8 mouse cellular contexts compared by ENCODE assay signal in the genomic region with DNA sequence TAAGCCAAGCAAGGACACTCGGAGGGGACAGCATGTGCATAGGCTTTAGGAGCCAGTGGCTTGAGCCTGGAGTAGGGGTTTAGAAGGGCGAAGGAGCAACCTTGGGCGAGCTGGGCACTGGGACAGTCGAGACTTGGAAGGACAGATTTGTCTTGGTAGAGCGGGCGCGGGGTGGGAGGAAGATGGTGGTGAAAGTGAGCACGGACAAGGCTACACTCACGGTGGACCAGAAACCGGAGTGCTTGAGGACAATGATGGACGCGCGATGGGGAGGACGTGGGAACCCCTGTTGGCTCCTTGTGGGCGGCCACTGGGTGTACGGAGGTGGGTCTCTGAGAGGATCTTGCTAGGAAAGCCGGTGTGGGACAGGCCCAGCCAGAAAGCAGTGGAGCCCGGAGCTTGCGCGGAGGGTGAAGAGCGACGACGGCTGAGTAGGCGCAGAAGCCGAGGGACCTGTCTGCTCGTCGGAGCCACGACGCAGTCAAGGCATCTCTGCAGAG. TPM values are rescaled to one million over a fixed set of nuclear protein-coding genes. Genes with fewer than 3 reads are reported as not detected.
DNase-seq lines count a peak whose midpoint lies in the region; ATAC-seq lines count a peak whose summit lies in the region.

No protein-coding gene starts in this region.

- peak overlapping the region; percentile 71 for H3K9ac ChIP-seq in lung, embryonic 15.5 days
- H3K9ac ChIP-seq in hindbrain, embryonic 13.5 days, result peak overlapping the region; percentile 72
- no peak overlapping the region; the same call in 1 of the 2 replicates for H3K9ac ChIP-seq in midbrain, embryonic 14.5 days (replicated peaks; ENCODE audit: low read length)

- peak overlapping the region; percentile 60 for H3K4me3 ChIP-seq in lung, embryonic 15.5 days
- peak overlapping the region; percentile 77 for H3K4me3 ChIP-seq in embryonic facial prominence, embryonic 10.5 days
- peak overlapping the region; percentile 50 for H3K4me3 ChIP-seq in hindbrain, embryonic 13.5 days
- peak overlapping the region; percentile 42 for H3K4me3 ChIP-seq in midbrain, embryonic 14.5 days (replicated peaks; ENCODE audit: low read depth, low read length)

- H3K27ac ChIP-seq in lung, embryonic 15.5 days, result peak overlapping the region; percentile 94
- peak overlapping the region; percentile 96 for H3K27ac ChIP-seq in embryonic facial prominence, embryonic 10.5 days (replicated peaks)
- H3K27ac ChIP-seq in hindbrain, embryonic 13.5 days, result 0 out of 2 replicates have a peak overlapping the region, but pooled peaks have one; percentile 48
- H3K27ac ChIP-seq in midbrain, embryonic 14.5 days (replicated peaks; ENCODE audit: low read depth, low read length), result no peak overlapping the region

- H3K4me1 ChIP-seq in lung, embryonic 15.5 days, result peaks cover 59% of the 10 kb centered on the region
- peaks cover 63% of the 10 kb centered on the region for H3K4me1 ChIP-seq in embryonic facial prominence, embryonic 10.5 days
- peaks cover 36% of the 10 kb centered on the region for H3K4me1 ChIP-seq in hindbrain, embryonic 13.5 days (replicated peaks)
- H3K4me1 ChIP-seq in midbrain, embryonic 14.5 days (ENCODE audit: control insufficient read depth, insufficient read depth, low read length), result peaks cover 21% of the 10 kb centered on the region

- whole genome bisulfite sequencing in lung, embryonic 15.5 days, result 2% methylated on average over 29 of the region's 29 CpGs
- 2% methylated on average over 29 of the region's 29 CpGs for WGBS in embryonic facial prominence, embryonic 10.5 days
- 3% methylated on average over 29 of the region's 29 CpGs for WGBS in hindbrain, embryonic 13.5 days
- 3% methylated on average over 29 of the region's 29 CpGs for WGBS in midbrain, embryonic 14.5 days

- H3K4me2 ChIP-seq in lung, embryonic 15.5 days, result peak overlapping the region; percentile 76
- peak overlapping the region; percentile 77 for H3K4me2 ChIP-seq in hindbrain, embryonic 13.5 days
- peak overlapping the region; percentile 79 for H3K4me2 ChIP-seq in midbrain, embryonic 14.5 days (ENCODE audit: low read length)

- H3K27me3 ChIP-seq in lung, embryonic 15.5 days, result peaks cover 37% of the 10 kb centered on the region
- peaks cover 89% of the 10 kb centered on the region for H3K27me3 ChIP-seq in embryonic facial prominence, embryonic 10.5 days (replicated peaks; ENCODE audit: low read depth, poor library complexity, severe bottlenecking)
- peaks cover 94% of the 10 kb centered on the region for H3K27me3 ChIP-seq in hindbrain, embryonic 13.5 days
- H3K27me3 ChIP-seq in midbrain, embryonic 14.5 days (ENCODE audit: control insufficient read depth, insufficient read depth, low read length), result peaks cover 75% of the 10 kb centered on the region

- 0 out of 2 replicates have a peak, but pooled peaks cover 3% of the 10 kb centered on the region for H3K36me3 ChIP-seq in lung, embryonic 15.5 days
- peaks cover 16% of the 10 kb centered on the region for H3K36me3 ChIP-seq in embryonic facial prominence, embryonic 10.5 days (replicated peaks)
- H3K36me3 ChIP-seq in hindbrain, embryonic 13.5 days, result peaks cover 14% of the 10 kb centered on the region
- peaks cover 9% of the 10 kb centered on the region for H3K36me3 ChIP-seq in midbrain, embryonic 14.5 days (ENCODE audit: control insufficient read depth, insufficient read depth, low read length)

- no peak for DNase-seq in lung, postnatal 14 days
- peak; percentile 69 for DNase-seq in embryonic facial prominence, embryonic 10.5 days (ENCODE audit: low spot score)
- peak; percentile 50 for DNase-seq in midbrain, embryonic 14.5 days
- no peak for DNase-seq in layer of hippocampus, adult 11-12 months (ENCODE audit: low spot score)
- DNase-seq in frontal cortex, adult 2 months (ENCODE audit: extremely low spot score in 1 of 2, low spot score in 1 of 2), result no peak

- no peaks in the 10 kb centered on the region for H3K9me3 ChIP-seq in lung, embryonic 15.5 days
- no peaks in the 10 kb centered on the region for H3K9me3 ChIP-seq in embryonic facial prominence, embryonic 10.5 days
- H3K9me3 ChIP-seq in hindbrain, embryonic 13.5 days, result no peaks in the 10 kb centered on the region
- H3K9me3 ChIP-seq in midbrain, embryonic 14.5 days (ENCODE audit: control insufficient read depth, low read length), result no peaks in the 10 kb centered on the region

- ATAC-seq in lung, embryonic 15.5 days (ENCODE audit: borderline replicate concordance, extremely low read depth, low FRiP score, low TSS enrichment), result peak; percentile 20
- ATAC-seq in hindbrain, embryonic 13.5 days (ENCODE audit: low FRiP score), result peak; percentile 15; the same call in 1 of the 2 replicates
- ATAC-seq in midbrain, embryonic 14.5 days (ENCODE audit: low FRiP score, low TSS enrichment), result no peak
- no peak for ATAC-seq in megakaryocyte-erythroid progenitor cell, adult 5-6 weeks (replicated peaks; ENCODE audit: low FRiP score, low TSS enrichment, poor library complexity, severe bottlenecking)

RNA-seq across cellular contexts. Expression of gene Scarf2, which starts 0.8 kb away (rescaled TPM):
- polyA plus RNA-seq in lung, embryonic 15.5 days (2015; fragmentation: Nextera tagmentation; extraction: Ambion mirVana), result 20.5 and 23.9 TPM in 2 replicates
- polyA plus RNA-seq in embryonic facial prominence, embryonic 10.5 days (2016; fragmentation: Nextera tagmentation; extraction: Ambion mirVana), result 9.3 and 10.5 TPM in 2 replicates
- polyA plus RNA-seq in hindbrain, embryonic 13.5 days (2015; fragmentation: Nextera tagmentation; extraction: Ambion mirVana), result 1.6 and 2.0 TPM in 2 replicates
- 0.55 and 1.0 TPM in 2 replicates for polyA plus RNA-seq in midbrain, embryonic 14.5 days (2014; fragmentation: Nextera tagmentation; extraction: Ambion mirVana)
- 4.7 and 4.8 TPM in 2 replicates for polyA plus RNA-seq in frontal cortex, adult 2 months (2012; rRNA removed)
- total RNA-seq in megakaryocyte-erythroid progenitor cell, adult 5-6 weeks (2014; fragmentation: Nextera tagmentation), result not detected in 2 replicates
- not detected in 2 replicates for total RNA-seq in megakaryocyte-erythroid progenitor cell, adult 5-6 weeks (2017)

RNA-seq across cellular contexts. Expression of gene B830017H08Rik, which starts 35.1 kb away (rescaled TPM):
- 0.09 TPM in 1 of 2 replicates, not detected in the other for polyA plus RNA-seq in lung, embryonic 15.5 days (2015; fragmentation: Nextera tagmentation; extraction: Ambion mirVana)
- polyA plus RNA-seq in embryonic facial prominence, embryonic 10.5 days (2016; fragmentation: Nextera tagmentation; extraction: Ambion mirVana), result not detected in 2 replicates
- polyA plus RNA-seq in hindbrain, embryonic 13.5 days (2015; fragmentation: Nextera tagmentation; extraction: Ambion mirVana), result 2.1 and 2.2 TPM in 2 replicates
- 2.4 and 5.3 TPM in 2 replicates for polyA plus RNA-seq in midbrain, embryonic 14.5 days (2014; fragmentation: Nextera tagmentation; extraction: Ambion mirVana)
- 4.0 and 4.1 TPM in 2 replicates for polyA plus RNA-seq in frontal cortex, adult 2 months (2012; rRNA removed)
- not detected in 2 replicates for total RNA-seq in megakaryocyte-erythroid progenitor cell, adult 5-6 weeks (2014; fragmentation: Nextera tagmentation)
- total RNA-seq in megakaryocyte-erythroid progenitor cell, adult 5-6 weeks (2017), result not detected in 2 replicates

RNA-seq across cellular contexts. Expression of gene Klhl22, which starts 38.4 kb away (rescaled TPM):
- 61.2 and 66.0 TPM in 2 replicates for polyA plus RNA-seq in lung, embryonic 15.5 days (2015; fragmentation: Nextera tagmentation; extraction: Ambion mirVana)
- 64.9 and 72.8 TPM in 2 replicates for polyA plus RNA-seq in embryonic facial prominence, embryonic 10.5 days (2016; fragmentation: Nextera tagmentation; extraction: Ambion mirVana)
- polyA plus RNA-seq in hindbrain, embryonic 13.5 days (2015; fragmentation: Nextera tagmentation; extraction: Ambion mirVana), result 70.9 and 77.6 TPM in 2 replicates
- polyA plus RNA-seq in midbrain, embryonic 14.5 days (2014; fragmentation: Nextera tagmentation; extraction: Ambion mirVana), result 75.5 and 75.6 TPM in 2 replicates
- polyA plus RNA-seq in frontal cortex, adult 2 months (2012; rRNA removed), result 88.5 and 106 TPM in 2 replicates
- total RNA-seq in megakaryocyte-erythroid progenitor cell, adult 5-6 weeks (2014; fragmentation: Nextera tagmentation), result 34.5 and 35.6 TPM in 2 replicates
- total RNA-seq in megakaryocyte-erythroid progenitor cell, adult 5-6 weeks (2017), result 26.6 and 65.5 TPM in 2 replicates

RNA-seq across cellular contexts. Expression of gene Car15, which starts 40.3 kb away (rescaled TPM):
- 1.8 and 3.3 TPM in 2 replicates for polyA plus RNA-seq in lung, embryonic 15.5 days (2015; fragmentation: Nextera tagmentation; extraction: Ambion mirVana)
- polyA plus RNA-seq in embryonic facial prominence, embryonic 10.5 days (2016; fragmentation: Nextera tagmentation; extraction: Ambion mirVana), result 2.5 and 4.1 TPM in 2 replicates
- polyA plus RNA-seq in hindbrain, embryonic 13.5 days (2015; fragmentation: Nextera tagmentation; extraction: Ambion mirVana), result 4.5 and 4.8 TPM in 2 replicates
- polyA plus RNA-seq in midbrain, embryonic 14.5 days (2014; fragmentation: Nextera tagmentation; extraction: Ambion mirVana), result 3.8 and 3.9 TPM in 2 replicates
- polyA plus RNA-seq in frontal cortex, adult 2 months (2012; rRNA removed), result 16.3 and 19.9 TPM in 2 replicates
- total RNA-seq in megakaryocyte-erythroid progenitor cell, adult 5-6 weeks (2014; fragmentation: Nextera tagmentation), result 3.5 and 6.9 TPM in 2 replicates
- total RNA-seq in megakaryocyte-erythroid progenitor cell, adult 5-6 weeks (2017), result 2.2 and 3.4 TPM in 2 replicates

Comparison
In these comparisons a context has a peak if more than half of its experiments do, and no peak if none do; other contexts are left out.
1. ATAC-seq: peak in lung, embryonic 15.5 days (single experiment) and hindbrain, embryonic 13.5 days (single experiment); none in midbrain, embryonic 14.5 days (single experiment) and megakaryocyte-erythroid progenitor cell, adult 5-6 weeks (single experiment).
2. DNase-seq: peak in embryonic facial prominence, embryonic 10.5 days (single experiment) and midbrain, embryonic 14.5 days (single experiment); none in lung, postnatal 14 days (single experiment), layer of hippocampus, adult 11-12 months (single experiment) and frontal cortex, adult 2 months (0 of 2).
3. Peak in every context shown above with its lines, with median percentiles within 50 percentile points of each other: H3K4me2 ChIP-seq and H3K4me3 ChIP-seq.